Mouse (Mus musculus) CH12.LX (cell line): Measurements from ENCODE around the gene Dph1. TPM values are rescaled to one million over a fixed set of nuclear protein-coding genes. Genes with fewer than 3 reads are reported as not detected.

Experiments used
- DNase-seq: peaks from one replicate; pipeline ENCODE4 v3.0.0-alpha.2; 2013; ENCODE audit errors: extremely low read depth
- H3K27ac ChIP-seq: 2 replicates; pipeline ENCODE4 v1.5.1; 2012; ENCODE audit warnings: low read depth, mild to moderate bottlenecking, control low read depth, moderate library complexity; ENCODE audit not compliant: insufficient read depth
- H3K27me3 ChIP-seq: replicated peaks from 2 replicates; pipeline ENCODE3; 2012; ENCODE audit warnings: inconsistent platforms
- H3K36me3 ChIP-seq, 2 experiments: replicated peaks in 1 of 2; 2 replicates each; pipeline versions ENCODE3 to v1.6.1; 2012; ENCODE audit warnings: inconsistent platforms in 1 of 2, low read length in 1 of 2, mild to moderate bottlenecking in 1 of 2, mixed read lengths in 1 of 2, moderate library complexity in 1 of 2; ENCODE audit not compliant: control insufficient read depth in 1 of 2, insufficient read depth in 1 of 2
- H3K4me1 ChIP-seq, 2 experiments: 2 replicates each; pipeline ENCODE4 v1.6.1; 2012; ENCODE audit warnings: inconsistent platforms in 1 of 2, moderate library complexity in 1 of 2; ENCODE audit not compliant: insufficient read depth in 2 of 2, control insufficient read depth in 1 of 2
- H3K4me2 ChIP-seq: 2 replicates; pipeline ENCODE4 v1.6.1; 2012; ENCODE audit warnings: low read depth, mild to moderate bottlenecking, control low read depth; ENCODE audit not compliant: poor library complexity, insufficient read depth, severe bottlenecking
- H3K4me3 ChIP-seq, 3 experiments: fragments of 150-350 bp in 1 of 3; sonication (generic) in 1 of 3; replicated peaks in 1 of 3; 2 replicates each; pipeline versions ENCODE3 to v1.5.1; 2011 to 2012; ENCODE audit warnings: low read depth in 2 of 3, low read length in 2 of 3, mild to moderate bottlenecking in 2 of 3, moderate library complexity in 2 of 3, control low read depth in 1 of 3, improper control_type of control experiment in 1 of 3, inconsistent platforms in 1 of 3, mixed read lengths in 1 of 3; ENCODE audit not compliant: poor library complexity in 1 of 3
- H3K79me2 ChIP-seq: replicated peaks from 2 replicates; pipeline ENCODE4 v1.6.1; 2012; ENCODE audit warnings: mild to moderate bottlenecking, moderate library complexity; ENCODE audit not compliant: control insufficient read depth, poor library complexity, insufficient read depth, severe bottlenecking; ENCODE audit errors: extremely low read depth
- H3K9ac ChIP-seq: 2 replicates; pipeline ENCODE4 v1.6.1; 2012; ENCODE audit warnings: low read depth, mild to moderate bottlenecking, control low read depth, moderate library complexity; ENCODE audit not compliant: insufficient read depth
- H3K9me3 ChIP-seq: replicated peaks from 2 replicates; pipeline ENCODE3; 2012; ENCODE audit warnings: low read length, inconsistent platforms, mixed read lengths
- BHLHE40 ChIP-seq: IDR thresholded peaks from 2 replicates; pipeline ENCODE4 v1.6.1; 2011; ENCODE audit warnings: mild to moderate bottlenecking, low read depth, low read length, improper control_type of control experiment
- CHD2 ChIP-seq: IDR thresholded peaks from 2 replicates; pipeline ENCODE4 v1.6.1; 2011; ENCODE audit warnings: low read length, improper control_type of control experiment
- CTCF ChIP-seq, 2 experiments: IDR thresholded peaks in 1 of 2; conservative IDR thresholded peaks in 1 of 2; 2 replicates each; pipeline ENCODE4 v1.5.1; 2011 to 2012; ENCODE audit warnings: low read depth in 2 of 2, low read length in 2 of 2, improper control_type of control experiment in 1 of 2, inconsistent platforms in 1 of 2, mild to moderate bottlenecking in 1 of 2, moderate library complexity in 1 of 2
- E2F4 ChIP-seq: IDR thresholded peaks from 2 replicates; pipeline ENCODE4 v1.6.1; 2011; ENCODE audit warnings: low read depth, low read length, improper control_type of control experiment; ENCODE audit not compliant: insufficient replicate concordance
- ELF1 ChIP-seq: IDR thresholded peaks from 2 replicates; pipeline ENCODE4 v1.6.1; 2014; ENCODE audit warnings: low read depth, mild to moderate bottlenecking, inconsistent platforms, low read length, improper control_type of control experiment
- EP300 ChIP-seq: IDR thresholded peaks from 2 replicates; pipeline ENCODE4 v1.6.1; 2011; ENCODE audit warnings: low read length, improper control_type of control experiment
- ETS1 ChIP-seq: conservative IDR thresholded peaks from 2 replicates; pipeline ENCODE4 v1.6.1; 2012; ENCODE audit warnings: low read depth, mild to moderate bottlenecking, inconsistent platforms, low read length, improper control_type of control experiment, moderate library complexity
- GABPA ChIP-seq: IDR thresholded peaks from 2 replicates; pipeline ENCODE4 v1.6.1; 2012; ENCODE audit warnings: low read depth, low read length, improper control_type of control experiment, inconsistent platforms; ENCODE audit not compliant: insufficient replicate concordance
- IRF4 ChIP-seq: IDR thresholded peaks from 2 replicates; pipeline ENCODE4 v1.6.1; 2014; ENCODE audit warnings: low read depth, mild to moderate bottlenecking, inconsistent platforms, low read length, improper control_type of control experiment
- JUN ChIP-seq: IDR thresholded peaks from 2 replicates; pipeline ENCODE4 v1.6.1; 2011; ENCODE audit warnings: low read depth, mild to moderate bottlenecking, low read length, improper control_type of control experiment, moderate library complexity; ENCODE audit not compliant: insufficient read depth
- JUND ChIP-seq: conservative IDR thresholded peaks from 2 replicates; pipeline ENCODE4 v1.6.1; 2011; ENCODE audit warnings: low read depth, low read length, improper control_type of control experiment
- KAT2A ChIP-seq: IDR thresholded peaks from 2 replicates; pipeline ENCODE4 v1.6.1; 2012; ENCODE audit warnings: low read length, improper control_type of control experiment, inconsistent platforms; ENCODE audit not compliant: insufficient replicate concordance
- MAFK ChIP-seq: IDR thresholded peaks from 2 replicates; pipeline ENCODE4 v1.6.1; 2011; ENCODE audit warnings: low read length, improper control_type of control experiment; ENCODE audit not compliant: insufficient replicate concordance
- MAX ChIP-seq: IDR thresholded peaks from 2 replicates; pipeline ENCODE4 v1.6.1; 2011; ENCODE audit warnings: low read length, improper control_type of control experiment
- MAZ ChIP-seq: IDR thresholded peaks from 2 replicates; pipeline ENCODE4 v1.6.1; 2012; ENCODE audit warnings: low read depth, mild to moderate bottlenecking, inconsistent platforms, low read length, improper control_type of control experiment, moderate library complexity
- MXI1 ChIP-seq: IDR thresholded peaks from 2 replicates; pipeline ENCODE4 v1.6.1; 2011; ENCODE audit warnings: mild to moderate bottlenecking, low read depth, low read length, improper control_type of control experiment
- MYC ChIP-seq: IDR thresholded peaks from 2 replicates; pipeline ENCODE4 v1.6.1; 2011; ENCODE audit warnings: low read depth, mild to moderate bottlenecking, improper control_type of control experiment, low read length
- NELFE ChIP-seq: IDR thresholded peaks from 2 replicates; pipeline ENCODE4 v1.6.1; 2011; ENCODE audit warnings: low read depth, low read length, improper control_type of control experiment
- NRF1 ChIP-seq: IDR thresholded peaks from 2 replicates; pipeline ENCODE4 v1.6.1; 2014; ENCODE audit warnings: low read depth, mild to moderate bottlenecking, inconsistent platforms, low read length, improper control_type of control experiment, moderate library complexity
- PAX5 ChIP-seq: IDR thresholded peaks from 2 replicates; pipeline ENCODE4 v1.6.1; 2012; ENCODE audit warnings: low read length, inconsistent platforms, mixed read lengths
- POLR2A ChIP-seq: IDR thresholded peaks from 2 replicates; pipeline ENCODE4 v1.6.1; 2011; ENCODE audit warnings: low read depth, mild to moderate bottlenecking, improper control_type of control experiment, low read length
- POLR2AphosphoS2 ChIP-seq: IDR thresholded peaks from 2 replicates; pipeline ENCODE4 v1.6.1; 2011; ENCODE audit warnings: low read depth, low read length, improper control_type of control experiment
- TCF12 ChIP-seq: IDR thresholded peaks from 2 replicates; pipeline ENCODE4 v1.6.1; 2014; ENCODE audit warnings: low read depth, mild to moderate bottlenecking, inconsistent platforms, low read length, improper control_type of control experiment
- UBTF ChIP-seq: IDR thresholded peaks from 2 replicates; pipeline ENCODE4 v1.6.1; 2012; ENCODE audit warnings: low read depth, mild to moderate bottlenecking, inconsistent platforms, low read length, improper control_type of control experiment, moderate library complexity
- ZC3H11A ChIP-seq: IDR thresholded peaks from 2 replicates; pipeline ENCODE4 v1.6.1; 2012; ENCODE audit warnings: low read depth, mild to moderate bottlenecking, inconsistent platforms, low read length, improper control_type of control experiment
- ZMIZ1 ChIP-seq: IDR thresholded peaks from 2 replicates; pipeline ENCODE4 v1.6.1; 2012; ENCODE audit warnings: low read depth, mild to moderate bottlenecking, inconsistent platforms, low read length, improper control_type of control experiment
- ZNF384 ChIP-seq: IDR thresholded peaks from 2 replicates; pipeline ENCODE4 v1.6.1; 2012; ENCODE audit warnings: low read depth, low read length, improper control_type of control experiment, inconsistent platforms
- dilution Hi-C: fragments of 300-500 bp; cut with MboI; formaldehyde crosslinking; loops from 2 replicates; pipeline ENCODE4 v1.14.3; 2020; ENCODE audit warnings: low sequenced_read_pairs; ENCODE audit not compliant: extremely low pct_unique_long_range_greater_than_20kb, extremely low pct_ligation_motif_present
- in situ Hi-C: fragments of 300-500 bp; cut with MboI; formaldehyde crosslinking; loops from 3 replicates; pipeline ENCODE4 v1.14.3; 2019; ENCODE audit warnings: low sequenced_read_pairs, low pct_ligation_motif_present, low pct_unique_long_range_greater_than_20kb, mixed read lengths
- polyA plus RNA-seq: library from polyadenylated mRNA; unstranded; fragments of >175 nt; gene quantifications from 2 replicates; pipeline ENCODE4 v1.2.1, GENCODE M21; 2012; ENCODE audit warnings: low read depth; ENCODE audit not compliant: insufficient read length
- total RNA-seq, 2 experiments: library from RNA; depleted of rRNA; stranded (reverse); fragments of 300-350 nt in 1 of 2; fragments of >200 nt in 1 of 2; gene quantifications; 2 replicates each; pipeline ENCODE4 v1.2.3; 2012 to 2014

Dph1 gene
- total and polyA plus RNA-seq, 3 experiments, result 47.7 to 57.0 (median 54.7) TPM

- TF ChIP-seq MAX (peak; percentile 29; the same call in 1 of the 2 replicates), IRF4 (peak; percentile 92), ZNF384 (no peak)
Observed at GRCm38 (mm10) chr11:75136666-75137398, 54.2 kb downstream of the Dph1 start (continued).

- Histone ChIP-seq H3K9me3 (no peaks in the 10 kb centered on the region), H3K36me3 (peaks cover 2 to 49% of the 10 kb centered on the region in 2 experiments), H3K4me2 (peak overlapping the region; percentile 42; the same call in 1 of the 2 replicates), H3K9ac (no peak overlapping the region), H3K79me2 (no peaks in the 10 kb centered on the region), H3K4me3 (no peak overlapping the region), H3K27ac (no peak overlapping the region), H3K27me3 (no peaks in the 10 kb centered on the region), H3K4me1 (peaks cover 34 to 58% of the 10 kb centered on the region in 2 experiments)
- DNase-seq, result no peak
- in situ Hi-C loops, result no loop called here
- TF ChIP-seq NELFE, result no peak
- no peak for TF ChIP-seq CTCF (conservative IDR thresholded peaks at IDR 0.05 in 1 of 2, IDR thresholded peaks at IDR 0.05 in 1 of 2; ENCODE audit: low read depth in 2 of 2, low read length in 2 of 2)
- TF ChIP-seq CHD2, result no peak
- TF ChIP-seq TCF12, result no peak
- no peak for TF ChIP-seq MAFK
- TF ChIP-seq ETS1, result no peak
- TF ChIP-seq MAZ, result no peak
- no peak for TF ChIP-seq POLR2AphosphoS2
- no peak for TF ChIP-seq JUND
- TF ChIP-seq JUN, result no peak
- TF ChIP-seq MYC, result no peak
- no peak for TF ChIP-seq MXI1
- no peak for TF ChIP-seq ZNF384
- no peak for TF ChIP-seq ZMIZ1
- no peak for TF ChIP-seq IRF4
- no peak for TF ChIP-seq POLR2A
- dilution Hi-C loops, result no loop called here
Observed at GRCm38 (mm10) chr11:75135358-75135757, 55.7 kb downstream of the Dph1 start.

- H3K9ac ChIP-seq, result 0 out of 2 replicates have a peak overlapping the region, but pooled peaks have one; percentile 3
- in situ Hi-C loops (no loop called here), dilution Hi-C loops (no loop called here)
- no peaks in the 10 kb centered on the region for H3K9me3 ChIP-seq
- H3K27me3 ChIP-seq, result no peaks in the 10 kb centered on the region
- H3K4me1 ChIP-seq, result peaks cover 34 to 55% of the 10 kb centered on the region in 2 experiments
- no peak for DNase-seq
- H3K4me2 ChIP-seq, result peak overlapping the region; percentile 42
- peaks cover 2 to 43% of the 10 kb centered on the region in 2 experiments for H3K36me3 ChIP-seq
- H3K79me2 ChIP-seq, result no peaks in the 10 kb centered on the region
- H3K4me3 ChIP-seq, result no peak overlapping the region
- peak overlapping the region; percentile 46; the same call in 1 of the 2 replicates for H3K27ac ChIP-seq
- TF ChIP-seq ZMIZ1, result no peak
- TF ChIP-seq PAX5, result no peak
- TF ChIP-seq NELFE, result no peak
- TF ChIP-seq BHLHE40, result peak; percentile 94
- no peak for TF ChIP-seq KAT2A
- no peak for TF ChIP-seq MAFK
- TF ChIP-seq ELF1, result peak; percentile 32; the same call in 1 of the 2 replicates
- no peak for TF ChIP-seq UBTF
- no peak for TF ChIP-seq GABPA
- no peak; the same call in none of the 2 replicates for TF ChIP-seq EP300
- TF ChIP-seq CHD2, result peak; percentile 71; the same call in 1 of the 2 replicates
- TF ChIP-seq ZC3H11A, result no peak
- peak; percentile 83; the same call in 1 of the 2 replicates for TF ChIP-seq MYC
- no peak for TF ChIP-seq POLR2AphosphoS2
- TF ChIP-seq NRF1, result 0 out of 2 replicates have a peak, but pooled peaks have one; percentile 21
- TF ChIP-seq MAX, result peak; percentile 39; the same call in 1 of the 2 replicates
- no peak for TF ChIP-seq E2F4
- TF ChIP-seq ETS1, result peak; percentile 38; the same call in 1 of the 2 replicates
Observed at GRCm38 (mm10) chr11:75134485-75135068, 56.5 kb downstream of the Dph1 start.
